36 mouse cellular contexts compared by ENCODE assay signal in the genomic region with DNA sequence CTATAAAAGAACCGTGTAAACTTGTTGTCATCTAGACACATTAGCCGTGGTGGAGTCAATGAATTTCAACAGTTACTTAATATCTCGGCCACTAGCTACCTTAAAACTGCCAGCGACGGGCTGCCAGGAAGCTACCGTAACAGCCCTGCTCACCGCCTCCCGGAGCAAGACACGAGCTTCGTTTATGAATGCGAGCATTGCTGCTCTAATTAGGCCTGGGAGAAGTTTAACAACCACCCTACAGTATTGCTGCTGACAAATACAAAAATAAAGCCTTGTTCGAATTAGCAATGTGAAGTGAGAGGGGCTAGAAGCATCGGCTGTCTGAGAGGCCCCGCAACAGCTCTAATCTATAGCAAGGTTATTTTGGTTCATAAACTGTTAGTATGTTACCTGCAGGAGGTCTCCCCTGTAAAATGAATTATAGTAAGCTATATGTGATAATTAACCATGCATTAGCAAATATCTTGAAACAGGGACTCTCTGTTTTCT. TPM values are rescaled to one million over a fixed set of nuclear protein-coding genes. Genes with fewer than 3 reads are reported as not detected.
DNase-seq lines count a peak whose midpoint lies in the region; ATAC-seq and TF ChIP-seq lines count a peak whose summit lies in the region.
"Had no signal": no experiment of that assay in that cellular context is flagged by ENCODE, and none has a peak within 500 bp of the region (broad histone marks: within the 10 kb centered on the region; RNA-seq: fewer than 3 reads in every experiment).

No protein-coding gene starts in this region.

- no peak overlapping the region for H3K4me3 ChIP-seq in forebrain, embryonic 14.5 days (ENCODE audit: low read depth, low read length)
- no peak overlapping the region for H3K4me3 ChIP-seq in forebrain, embryonic 10.5 days
- no peak overlapping the region for H3K4me3 ChIP-seq in midbrain, embryonic 11.5 days (ENCODE audit: low read depth, low read length)
- H3K4me3 ChIP-seq in midbrain, embryonic 10.5 days = no peak overlapping the region
- H3K4me3 ChIP-seq in forebrain, postnatal 0 days (ENCODE audit: low read depth, low read length) = no peak overlapping the region
- no peak overlapping the region for H3K4me3 ChIP-seq in lung, postnatal 0 days (ENCODE audit: low read depth, low read length)
- H3K4me3 ChIP-seq: embryonic facial prominence, embryonic 10.5 days; embryonic facial prominence, embryonic 15.5 days; gastrocnemius, adult 2 months; heart, adult 2 months; heart, embryonic 12.5 days; hindbrain, embryonic 15.5 days; kidney, embryonic 15.5 days; layer of hippocampus, adult 2 months; left cerebral cortex, adult 2 months; midbrain, embryonic 13.5 days; myocyte; neural tube, embryonic 12.5 days had no signal

- ATAC-seq in forebrain, embryonic 14.5 days = 0 out of 2 replicates have a peak, but pooled peaks have one; percentile 29
- ATAC-seq in midbrain, embryonic 11.5 days (ENCODE audit: low FRiP score) = no peak
- no peak for ATAC-seq in forebrain, postnatal 0 days
- no peak for ATAC-seq in lung, postnatal 0 days
- ATAC-seq: midbrain, embryonic 13.5 days; Patski had no signal

- no peak overlapping the region for H3K4me2 ChIP-seq in forebrain, embryonic 14.5 days (ENCODE audit: low read length)
- no peak overlapping the region for H3K4me2 ChIP-seq in midbrain, embryonic 11.5 days
- H3K4me2 ChIP-seq in forebrain, postnatal 0 days (ENCODE audit: low read depth) = 0 out of 2 replicates have a peak overlapping the region, but pooled peaks have one; percentile 6
- H3K4me2 ChIP-seq in lung, postnatal 0 days (replicated peaks; ENCODE audit: low read depth, low read length) = no peak overlapping the region
- H3K4me2 ChIP-seq: embryonic facial prominence, embryonic 15.5 days; heart, embryonic 12.5 days; hindbrain, embryonic 15.5 days; kidney, embryonic 15.5 days; midbrain, embryonic 13.5 days; neural tube, embryonic 12.5 days had no signal

- DNase-seq in forebrain, embryonic 14.5 days (ENCODE audit: low spot score) = peak; percentile 55
- no peak for DNase-seq in forebrain, embryonic 10.5 days (ENCODE audit: extremely low spot score, low spot score)
- peak; percentile 72 for DNase-seq in midbrain, embryonic 11.5 days (ENCODE audit: low spot score, missing footprints)
- no peak for DNase-seq in midbrain, embryonic 10.5 days (ENCODE audit: low spot score)
- peak; percentile 13 for DNase-seq in brain, adult 2 months (ENCODE audit: low read depth, low spot score)
- peak; percentile 15 for DNase-seq in forebrain, postnatal 0 days
- no peak for DNase-seq in kidney, postnatal 4 days
- no peak for DNase-seq in lung, postnatal 0 days (ENCODE audit: low spot score)
- DNase-seq: cerebellum, adult 18-20 months; gastrocnemius, adult 2 months; gastrocnemius, postnatal 36 days; heart, adult 2 months; kidney, adult 18-20 months; kidney, postnatal 25 days; liver; lung, adult 2 months; lung, postnatal 14 days; spleen, adult 18-20 months; thymus, postnatal 14 days had no signal

- WGBS in forebrain, embryonic 14.5 days = 13% methylated on average over 14 of the region's 14 CpGs
- WGBS in forebrain, embryonic 10.5 days = 86% methylated on average over 14 of the region's 14 CpGs
- 91% methylated on average over 14 of the region's 14 CpGs for WGBS in midbrain, embryonic 11.5 days
- WGBS in midbrain, embryonic 10.5 days = 94% methylated on average over 14 of the region's 14 CpGs
- WGBS in forebrain, postnatal 0 days = 18% methylated on average over 14 of the region's 14 CpGs
- WGBS in lung, postnatal 0 days = 79% methylated on average over 14 of the region's 14 CpGs

- no peaks in the 10 kb centered on the region for H3K27me3 ChIP-seq in forebrain, embryonic 14.5 days (replicated peaks; ENCODE audit: control insufficient read depth, insufficient read depth, low read length)
- H3K27me3 ChIP-seq in forebrain, embryonic 10.5 days (ENCODE audit: poor library complexity, severe bottlenecking) = no peaks in the 10 kb centered on the region
- H3K27me3 ChIP-seq in midbrain, embryonic 11.5 days (ENCODE audit: control insufficient read depth, insufficient read depth, low read length) = no peaks in the 10 kb centered on the region
- H3K27me3 ChIP-seq in midbrain, embryonic 10.5 days (ENCODE audit: low read depth, poor library complexity, severe bottlenecking) = no peaks in the 10 kb centered on the region
- H3K27me3 ChIP-seq in forebrain, postnatal 0 days (ENCODE audit: insufficient read depth, low read length) = no peaks in the 10 kb centered on the region
- H3K27me3 ChIP-seq in lung, postnatal 0 days (replicated peaks; ENCODE audit: insufficient read depth, low read length) = no peaks in the 10 kb centered on the region
- H3K27me3 ChIP-seq: embryonic facial prominence, embryonic 15.5 days; heart, embryonic 12.5 days; hindbrain, embryonic 15.5 days; kidney, embryonic 15.5 days; midbrain, embryonic 13.5 days; neural tube, embryonic 12.5 days; Patski had no signal

- no peak overlapping the region for H3K9ac ChIP-seq in forebrain, embryonic 14.5 days (ENCODE audit: low read length)
- H3K9ac ChIP-seq in midbrain, embryonic 11.5 days (ENCODE audit: low read length) = no peak overlapping the region
- no peak overlapping the region for H3K9ac ChIP-seq in forebrain, postnatal 0 days
- H3K9ac ChIP-seq in lung, postnatal 0 days (replicated peaks; ENCODE audit: low read depth) = no peak overlapping the region
- H3K9ac ChIP-seq: embryonic facial prominence, embryonic 15.5 days; heart, embryonic 12.5 days; hindbrain, embryonic 15.5 days; kidney, embryonic 15.5 days; liver, embryonic 14.5 days; midbrain, embryonic 13.5 days; neural tube, embryonic 12.5 days had no signal

- TF ChIP-seq CTCF in forebrain, postnatal 0 days (IDR thresholded peaks at IDR 0.05; ENCODE audit: low read depth) = no peak
- no peak for TF ChIP-seq CTCF in lung, postnatal 0 days (IDR thresholded peaks at IDR 0.05)

- no peak overlapping the region for H3K27ac ChIP-seq in forebrain, embryonic 14.5 days (ENCODE audit: low read depth, low read length)
- H3K27ac ChIP-seq in forebrain, embryonic 10.5 days = no peak overlapping the region
- H3K27ac ChIP-seq in midbrain, embryonic 11.5 days (ENCODE audit: low read depth, low read length) = no peak overlapping the region
- no peak overlapping the region for H3K27ac ChIP-seq in midbrain, embryonic 10.5 days (replicated peaks)
- no peak overlapping the region for H3K27ac ChIP-seq in forebrain, postnatal 0 days (ENCODE audit: low read depth, low read length)
- H3K27ac ChIP-seq in lung, postnatal 0 days (ENCODE audit: low read length) = no peak overlapping the region
- H3K27ac ChIP-seq: embryonic facial prominence, embryonic 10.5 days; embryonic facial prominence, embryonic 15.5 days; gastrocnemius, adult 2 months; heart, adult 2 months; hindbrain, embryonic 15.5 days; kidney, embryonic 15.5 days; layer of hippocampus, adult 2 months; left cerebral cortex, adult 2 months; liver, embryonic 14.5 days; midbrain, embryonic 13.5 days; neural tube, embryonic 12.5 days had no signal

- TF ChIP-seq EP300 in lung, postnatal 0 days (IDR thresholded peaks at IDR 0.05) = no peak

- peaks cover 5% of the 10 kb centered on the region for H3K4me1 ChIP-seq in forebrain, embryonic 14.5 days (ENCODE audit: control insufficient read depth, insufficient read depth, low read length)
- peaks cover 8% of the 10 kb centered on the region; the same call in 1 of the 2 replicates for H3K4me1 ChIP-seq in forebrain, embryonic 10.5 days
- no peaks in the 10 kb centered on the region for H3K4me1 ChIP-seq in midbrain, embryonic 11.5 days (ENCODE audit: control insufficient read depth, insufficient read depth, low read length)
- H3K4me1 ChIP-seq in midbrain, embryonic 10.5 days = no peaks in the 10 kb centered on the region
- H3K4me1 ChIP-seq in forebrain, postnatal 0 days (ENCODE audit: insufficient read depth) = no peaks in the 10 kb centered on the region; the same call in 1 of the 2 replicates
- H3K4me1 ChIP-seq in lung, postnatal 0 days (ENCODE audit: insufficient read depth, low read depth, low read length) = no peaks in the 10 kb centered on the region
- H3K4me1 ChIP-seq: embryonic facial prominence, embryonic 10.5 days; embryonic facial prominence, embryonic 15.5 days; heart, embryonic 12.5 days; kidney, embryonic 15.5 days; neural tube, embryonic 12.5 days had no signal

- no peaks in the 10 kb centered on the region for H3K9me3 ChIP-seq in forebrain, embryonic 14.5 days (replicated peaks; ENCODE audit: control insufficient read depth, low read length)
- 0 out of 2 replicates have a peak, but pooled peaks cover 3% of the 10 kb centered on the region for H3K9me3 ChIP-seq in forebrain, embryonic 10.5 days
- no peaks in the 10 kb centered on the region for H3K9me3 ChIP-seq in midbrain, embryonic 11.5 days (ENCODE audit: control insufficient read depth, low read length)
- no peaks in the 10 kb centered on the region; the same call in 1 of the 2 replicates for H3K9me3 ChIP-seq in midbrain, embryonic 10.5 days (replicated peaks)
- H3K9me3 ChIP-seq in forebrain, postnatal 0 days (ENCODE audit: low read length) = no peaks in the 10 kb centered on the region
- H3K9me3 ChIP-seq in lung, postnatal 0 days (ENCODE audit: low read length) = no peaks in the 10 kb centered on the region
- H3K9me3 ChIP-seq: embryonic facial prominence, embryonic 10.5 days; embryonic facial prominence, embryonic 15.5 days; hindbrain, embryonic 15.5 days; kidney, embryonic 15.5 days; midbrain, embryonic 13.5 days; neural tube, embryonic 12.5 days had no signal

- H3K36me3 ChIP-seq in forebrain, embryonic 14.5 days (ENCODE audit: control insufficient read depth, insufficient read depth, low read length) = no peaks in the 10 kb centered on the region
- H3K36me3 ChIP-seq in forebrain, embryonic 10.5 days (replicated peaks) = no peaks in the 10 kb centered on the region
- no peaks in the 10 kb centered on the region for H3K36me3 ChIP-seq in midbrain, embryonic 11.5 days (ENCODE audit: control insufficient read depth, insufficient read depth, low read length)
- no peaks in the 10 kb centered on the region for H3K36me3 ChIP-seq in midbrain, embryonic 10.5 days
- H3K36me3 ChIP-seq in forebrain, postnatal 0 days (ENCODE audit: insufficient read depth) = no peaks in the 10 kb centered on the region
- H3K36me3 ChIP-seq in lung, postnatal 0 days (ENCODE audit: insufficient read depth, low read length) = no peaks in the 10 kb centered on the region
- H3K36me3 ChIP-seq: embryonic facial prominence, embryonic 10.5 days; embryonic facial prominence, embryonic 15.5 days; heart, embryonic 12.5 days; hindbrain, embryonic 15.5 days; kidney, embryonic 15.5 days; midbrain, embryonic 13.5 days; neural tube, embryonic 12.5 days had no signal

RNA-seq across cellular contexts. Expression of gene Ankfn1, which starts 58.9 kb away (rescaled TPM):
- 2.4 and 5.0 TPM in 2 replicates for polyA plus RNA-seq in forebrain, embryonic 14.5 days (2014; fragmentation: Nextera tagmentation; extraction: Ambion mirVana)
- 2.1 and 2.8 TPM in 2 replicates for polyA plus RNA-seq in forebrain, embryonic 10.5 days (2016; fragmentation: Nextera tagmentation; extraction: Ambion mirVana)
- polyA plus RNA-seq in midbrain, embryonic 11.5 days (2014; fragmentation: Nextera tagmentation; extraction: Ambion mirVana) = 1.9 and 2.2 TPM in 2 replicates
- polyA plus RNA-seq in midbrain, embryonic 10.5 days (2016; fragmentation: Nextera tagmentation; extraction: Ambion mirVana) = 1.9 and 2.6 TPM in 2 replicates
- total RNA-seq in forebrain, postnatal 0 days (2014; rRNA removed) = 10.2 and 22.5 TPM in 2 replicates
- 1.8 and 3.9 TPM in 2 replicates for polyA plus RNA-seq in forebrain, postnatal 0 days (2015; fragmentation: Nextera tagmentation; extraction: Ambion mirVana)
- 0.85 and 1.1 TPM in 2 replicates for polyA plus RNA-seq in lung, postnatal 0 days (2015; fragmentation: Nextera tagmentation; extraction: Ambion mirVana)
- total RNA-seq: common myeloid progenitor, adult 5-6 weeks; heart, adult 2 months; hematopoietic stem cell, adult 5-6 weeks; megakaryocyte, adult 5-6 weeks; MEL had no signal
- polyA plus RNA-seq: heart, embryonic 12.5 days; heart, postnatal 0 days; liver, embryonic 14.5 days; Patski had no signal

Comparison
In these comparisons a context has a peak if more than half of its experiments do, and no peak if none do; other contexts are left out.
1. DNase-seq: peak in forebrain, embryonic 14.5 days (single experiment), midbrain, embryonic 11.5 days (single experiment), brain, adult 2 months (single experiment) and forebrain, postnatal 0 days (single experiment); none in forebrain, embryonic 10.5 days (single experiment), midbrain, embryonic 10.5 days (single experiment), kidney, postnatal 4 days (0 of 2) and lung, postnatal 0 days (single experiment).